Mouse (Mus musculus): ENCODE measurements at regions not wholly inside any gene's neighbourhood (a gene's known extent, or its start where the extent isn't known, plus 50 kb on each side); places are given as distances from the start of the nearest gene placed in this dataset.
A peak's percentile ranks its signal among the peaks of the same experiment; 100 is the strongest.

- Histone ChIP-seq H3K9ac (ENCODE audit: low read depth, low read length) (no peak overlapping the region), H3K27me3 (replicated peaks; ENCODE audit: control insufficient read depth, insufficient read depth, low read length) (no peaks in the 10 kb centered on the region), H3K27ac (ENCODE audit: low read length) (no peak overlapping the region), H3K4me3 (ENCODE audit: low read length) (no peak overlapping the region), H3K9me3 (ENCODE audit: control insufficient read depth, low read length) (no peaks in the 10 kb centered on the region), H3K4me1 (ENCODE audit: control insufficient read depth, insufficient read depth, low read length) (no peaks in the 10 kb centered on the region), H3K4me2 (ENCODE audit: low read depth, low read length) (no peak overlapping the region), H3K36me3 (ENCODE audit: control insufficient read depth, insufficient read depth, low read length) (no peaks in the 10 kb centered on the region)
- ATAC-seq, result peak; percentile 36; the same call in 1 of the 2 replicates
- WGBS, result 7% methylated on average over 4 of the region's 4 CpGs
Observed at GRCm38 (mm10) chr16:93533205-93533604, 70.7 kb downstream of the Setd4 start.

DNA sequence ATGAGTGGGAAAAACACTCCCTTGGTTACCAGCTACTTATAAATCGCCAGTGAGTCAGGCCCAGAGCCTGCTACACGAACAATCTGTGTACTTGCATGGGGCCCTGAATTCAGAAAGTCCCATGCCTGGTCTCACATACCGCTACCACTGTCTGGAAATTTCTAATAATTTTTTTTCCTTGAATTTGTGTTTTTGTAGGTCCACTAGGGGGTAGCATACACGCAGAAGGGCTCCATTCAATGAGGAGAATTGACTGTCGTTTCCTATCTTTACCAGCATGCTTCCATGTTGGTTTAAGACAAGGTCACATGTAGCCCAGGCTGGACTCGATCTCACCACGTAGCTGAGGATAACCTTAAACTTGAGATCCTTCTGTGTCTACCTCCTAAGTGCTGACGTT, 71.9 kb downstream of the Setd4 start:
- Histone ChIP-seq H3K9ac (ENCODE audit: low read depth, low read length) (no peak overlapping the region), H3K4me2 (ENCODE audit: low read depth, low read length) (no peak overlapping the region), H3K4me1 (ENCODE audit: control insufficient read depth, insufficient read depth, low read length) (no peaks in the 10 kb centered on the region), H3K27me3 (replicated peaks; ENCODE audit: control insufficient read depth, insufficient read depth, low read length) (no peaks in the 10 kb centered on the region), H3K36me3 (ENCODE audit: control insufficient read depth, insufficient read depth, low read length) (no peaks in the 10 kb centered on the region), H3K27ac (ENCODE audit: low read length) (no peak overlapping the region), H3K4me3 (ENCODE audit: low read length) (no peak overlapping the region), H3K9me3 (ENCODE audit: control insufficient read depth, low read length) (no peaks in the 10 kb centered on the region)
- no peak for ATAC-seq
- WGBS, result 80% methylated on average over 8 of the region's 8 CpGs

DNA sequence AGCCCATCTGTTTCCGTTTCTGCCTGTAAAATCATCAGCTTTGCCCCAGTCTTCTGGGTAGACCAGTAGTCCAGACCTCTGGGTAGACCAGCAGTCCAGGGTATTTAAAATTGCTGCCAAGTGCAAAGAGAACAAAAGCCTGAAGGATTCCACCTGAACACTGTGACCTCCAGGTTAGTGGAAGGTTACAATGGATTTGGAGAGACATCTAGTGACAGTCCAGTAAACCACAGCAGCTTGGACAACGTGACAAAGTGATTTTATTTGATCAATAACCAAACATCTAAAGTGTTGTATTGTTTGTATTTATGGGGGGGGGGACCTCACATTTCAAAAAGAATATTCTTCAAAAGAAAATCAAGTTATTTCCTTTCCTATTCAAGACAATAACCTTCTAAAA, 81.4 kb downstream of the Setd4 start:
- ATAC-seq, result no peak
- Histone ChIP-seq H3K4me1 (ENCODE audit: control insufficient read depth, insufficient read depth, low read length) (no peaks in the 10 kb centered on the region), H3K4me2 (ENCODE audit: low read depth, low read length) (no peak overlapping the region), H3K36me3 (ENCODE audit: control insufficient read depth, insufficient read depth, low read length) (no peaks in the 10 kb centered on the region), H3K4me3 (ENCODE audit: low read length) (no peak overlapping the region), H3K9ac (ENCODE audit: low read depth, low read length) (no peak overlapping the region), H3K9me3 (ENCODE audit: control insufficient read depth, low read length) (no peaks in the 10 kb centered on the region), H3K27ac (ENCODE audit: low read length) (no peak overlapping the region), H3K27me3 (replicated peaks; ENCODE audit: control insufficient read depth, insufficient read depth, low read length) (no peaks in the 10 kb centered on the region)
- WGBS, result 77% methylated on average over 2 of the region's 2 CpGs

DNA sequence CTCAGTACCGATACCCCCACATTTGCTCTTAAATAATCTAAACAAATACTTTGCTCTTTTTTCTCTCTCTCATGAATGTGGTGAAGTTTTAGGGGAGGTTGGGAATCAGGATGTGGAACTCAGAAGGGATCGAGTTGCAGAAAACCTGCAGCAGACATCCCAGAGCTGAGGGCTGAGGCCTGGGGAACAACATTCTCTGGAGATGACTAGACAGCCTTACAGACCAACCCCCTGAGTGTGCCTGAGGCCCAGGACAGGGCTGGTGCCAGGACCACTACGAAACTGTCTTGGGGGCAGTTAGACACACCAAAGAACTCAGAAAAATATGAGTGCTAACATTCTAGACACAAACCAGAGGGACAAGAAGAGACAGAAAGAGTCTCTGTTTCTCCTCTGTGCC, 83.4 kb downstream of the Setd4 start:
- no peak overlapping the region for H3K9ac ChIP-seq (ENCODE audit: low read depth, low read length)
- H3K4me2 ChIP-seq (ENCODE audit: low read depth, low read length), result no peak overlapping the region
- 62% methylated on average over 3 of the region's 3 CpGs for WGBS
- H3K4me1 ChIP-seq (ENCODE audit: control insufficient read depth, insufficient read depth, low read length), result no peaks in the 10 kb centered on the region
- no peak overlapping the region for H3K4me3 ChIP-seq (ENCODE audit: low read length)
- no peak for ATAC-seq
- no peaks in the 10 kb centered on the region for H3K27me3 ChIP-seq (replicated peaks; ENCODE audit: control insufficient read depth, insufficient read depth, low read length)
- no peak overlapping the region for H3K27ac ChIP-seq (ENCODE audit: low read length)
- no peaks in the 10 kb centered on the region for H3K9me3 ChIP-seq (ENCODE audit: control insufficient read depth, low read length)
- no peaks in the 10 kb centered on the region for H3K36me3 ChIP-seq (ENCODE audit: control insufficient read depth, insufficient read depth, low read length)

DNA sequence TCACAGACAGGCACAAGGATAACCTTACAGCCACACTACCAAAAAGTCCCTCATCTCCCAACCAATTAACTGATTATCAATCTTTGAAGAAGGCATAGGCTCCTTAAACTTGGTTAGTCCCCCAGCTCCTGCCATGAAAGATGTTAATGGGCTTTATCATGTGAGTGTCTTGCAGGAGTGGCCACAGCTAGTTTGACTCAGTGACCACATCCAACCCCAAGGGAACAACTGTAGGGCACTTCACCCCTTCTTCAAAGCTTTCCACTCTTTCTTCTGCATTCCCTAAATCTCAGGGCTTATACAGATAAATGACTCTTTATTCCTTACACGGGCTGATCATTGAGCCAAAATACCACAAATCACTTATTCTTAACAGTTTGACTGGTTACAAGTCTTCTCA, 85.2 kb downstream of the Setd4 start:
- H3K27me3 ChIP-seq (replicated peaks; ENCODE audit: control insufficient read depth, insufficient read depth, low read length), result no peaks in the 10 kb centered on the region
- H3K9me3 ChIP-seq (ENCODE audit: control insufficient read depth, low read length), result no peaks in the 10 kb centered on the region
- H3K9ac ChIP-seq (ENCODE audit: low read depth, low read length), result no peak overlapping the region
- no peak overlapping the region for H3K4me3 ChIP-seq (ENCODE audit: low read length)
- H3K36me3 ChIP-seq (ENCODE audit: control insufficient read depth, insufficient read depth, low read length), result no peaks in the 10 kb centered on the region
- H3K27ac ChIP-seq (ENCODE audit: low read length), result no peak overlapping the region
- WGBS, result 93% methylated on average over 1 of the region's 1 CpGs
- H3K4me2 ChIP-seq (ENCODE audit: low read depth, low read length), result no peak overlapping the region
- no peak for ATAC-seq
- no peaks in the 10 kb centered on the region for H3K4me1 ChIP-seq (ENCODE audit: control insufficient read depth, insufficient read depth, low read length)

DNA sequence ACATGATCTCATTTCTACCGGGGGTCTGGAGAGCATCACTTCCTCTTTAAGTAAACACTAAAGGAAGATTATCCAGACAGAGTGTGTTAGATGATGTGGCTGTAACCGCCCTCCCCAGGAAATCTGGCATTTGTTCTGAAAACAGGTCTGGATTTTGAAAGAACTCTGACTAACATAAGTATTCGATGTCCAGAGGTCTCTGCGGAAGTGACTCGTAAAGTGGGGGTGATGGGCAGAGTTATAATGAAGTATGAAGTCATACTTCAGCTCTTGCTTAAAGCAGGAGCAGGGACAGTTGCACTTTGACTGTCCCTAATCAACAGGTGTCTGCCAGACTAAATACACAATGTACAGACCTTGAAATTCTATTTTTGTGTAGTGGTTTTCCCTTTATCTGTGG, 87.1 kb downstream of the Setd4 start:
- H3K36me3 ChIP-seq (ENCODE audit: control insufficient read depth, insufficient read depth, low read length), result no peaks in the 10 kb centered on the region
- no peaks in the 10 kb centered on the region for H3K27me3 ChIP-seq (replicated peaks; ENCODE audit: control insufficient read depth, insufficient read depth, low read length)
- H3K9me3 ChIP-seq (ENCODE audit: control insufficient read depth, low read length), result no peaks in the 10 kb centered on the region
- WGBS, result 32% methylated on average over 5 of the region's 5 CpGs
- H3K9ac ChIP-seq (ENCODE audit: low read depth, low read length), result no peak overlapping the region
- no peak overlapping the region for H3K4me2 ChIP-seq (ENCODE audit: low read depth, low read length)
- no peak overlapping the region for H3K4me3 ChIP-seq (ENCODE audit: low read length)
- ATAC-seq, result no peak
- no peaks in the 10 kb centered on the region for H3K4me1 ChIP-seq (ENCODE audit: control insufficient read depth, insufficient read depth, low read length)
- no peak overlapping the region for H3K27ac ChIP-seq (ENCODE audit: low read length)

GRCm38 (mm10) chr16:93515456-93515941, 88.4 kb downstream of the Setd4 start:
- Histone ChIP-seq H3K36me3 (ENCODE audit: control insufficient read depth, insufficient read depth, low read length) (no peaks in the 10 kb centered on the region), H3K9ac (ENCODE audit: low read depth, low read length) (no peak overlapping the region), H3K4me1 (ENCODE audit: control insufficient read depth, insufficient read depth, low read length) (no peaks in the 10 kb centered on the region), H3K9me3 (ENCODE audit: control insufficient read depth, low read length) (no peaks in the 10 kb centered on the region), H3K4me3 (ENCODE audit: low read length) (no peak overlapping the region), H3K4me2 (ENCODE audit: low read depth, low read length) (no peak overlapping the region), H3K27me3 (replicated peaks; ENCODE audit: control insufficient read depth, insufficient read depth, low read length) (no peaks in the 10 kb centered on the region), H3K27ac (ENCODE audit: low read length) (no peak overlapping the region)
- WGBS, result 70% methylated on average over 5 of the region's 5 CpGs
- ATAC-seq, result no peak

GRCm38 (mm10) chr16:93513616-93514041, 90.2 kb downstream of the Setd4 start:
- Histone ChIP-seq H3K27me3 (replicated peaks; ENCODE audit: control insufficient read depth, insufficient read depth, low read length) (no peaks in the 10 kb centered on the region), H3K9ac (ENCODE audit: low read depth, low read length) (no peak overlapping the region), H3K27ac (ENCODE audit: low read length) (no peak overlapping the region), H3K4me1 (ENCODE audit: control insufficient read depth, insufficient read depth, low read length) (no peaks in the 10 kb centered on the region), H3K4me2 (ENCODE audit: low read depth, low read length) (no peak overlapping the region), H3K9me3 (ENCODE audit: control insufficient read depth, low read length) (no peaks in the 10 kb centered on the region), H3K36me3 (ENCODE audit: control insufficient read depth, insufficient read depth, low read length) (no peaks in the 10 kb centered on the region), H3K4me3 (ENCODE audit: low read length) (no peak overlapping the region)
- WGBS, result 77% methylated on average over 5 of the region's 5 CpGs
- no peak for ATAC-seq

DNA sequence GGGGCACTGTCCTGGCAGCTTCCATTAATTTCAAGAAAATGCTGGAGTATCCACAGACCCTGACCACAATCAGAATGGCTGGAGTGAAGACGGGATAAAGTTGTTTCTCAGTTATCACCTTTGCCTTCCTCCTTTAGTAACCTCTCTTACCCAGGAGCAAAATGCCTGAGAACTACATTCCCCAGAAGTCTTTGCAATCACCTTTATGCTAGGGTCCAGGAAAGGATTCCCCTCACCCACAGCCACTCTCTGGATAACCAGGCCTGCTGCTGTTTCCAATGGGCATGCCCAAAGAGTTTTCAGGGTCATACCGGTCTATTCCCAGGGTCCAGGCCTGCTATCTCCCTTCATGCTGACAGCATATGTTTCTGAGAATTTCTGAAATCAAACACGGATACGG, 91.9 kb downstream of the Setd4 start:
- no peak overlapping the region for H3K27ac ChIP-seq (ENCODE audit: low read length)
- WGBS, result 86% methylated on average over 4 of the region's 4 CpGs
- H3K4me2 ChIP-seq (ENCODE audit: low read depth, low read length), result no peak overlapping the region
- no peak overlapping the region for H3K4me3 ChIP-seq (ENCODE audit: low read length)
- no peaks in the 10 kb centered on the region for H3K36me3 ChIP-seq (ENCODE audit: control insufficient read depth, insufficient read depth, low read length)
- H3K4me1 ChIP-seq (ENCODE audit: control insufficient read depth, insufficient read depth, low read length), result no peaks in the 10 kb centered on the region
- H3K9me3 ChIP-seq (ENCODE audit: control insufficient read depth, low read length), result no peaks in the 10 kb centered on the region
- no peak overlapping the region for H3K9ac ChIP-seq (ENCODE audit: low read depth, low read length)
- no peak for ATAC-seq
- no peaks in the 10 kb centered on the region for H3K27me3 ChIP-seq (replicated peaks; ENCODE audit: control insufficient read depth, insufficient read depth, low read length)

DNA sequence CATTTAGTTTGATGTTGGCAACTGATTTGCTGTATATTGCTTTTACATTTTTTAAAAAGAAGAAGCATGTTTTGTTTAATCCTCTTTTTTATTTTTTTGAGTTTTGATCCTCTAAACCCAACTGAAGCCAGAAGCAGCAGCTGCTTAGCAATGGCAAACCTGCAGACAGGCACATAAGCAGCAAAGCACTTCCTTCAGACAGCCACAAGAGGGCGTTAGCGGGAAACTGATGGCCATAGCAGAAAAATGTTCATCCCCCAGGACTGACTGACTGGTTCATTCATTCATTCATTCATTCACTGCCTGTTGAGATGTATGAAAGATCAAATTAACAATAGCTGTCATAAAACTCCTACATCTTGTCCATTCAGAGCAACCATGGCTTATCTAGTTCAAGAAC, 92.3 kb downstream of the Setd4 start:
- no peak for ATAC-seq
- no peaks in the 10 kb centered on the region for H3K9me3 ChIP-seq (ENCODE audit: control insufficient read depth, low read length)
- no peaks in the 10 kb centered on the region for H3K4me1 ChIP-seq (ENCODE audit: control insufficient read depth, insufficient read depth, low read length)
- H3K27me3 ChIP-seq (replicated peaks; ENCODE audit: control insufficient read depth, insufficient read depth, low read length), result no peaks in the 10 kb centered on the region
- H3K27ac ChIP-seq (ENCODE audit: low read length), result no peak overlapping the region
- no peak overlapping the region for H3K4me3 ChIP-seq (ENCODE audit: low read length)
- whole genome bisulfite sequencing, result 1% methylated on average over 2 of the region's 2 CpGs
- H3K9ac ChIP-seq (ENCODE audit: low read depth, low read length), result no peak overlapping the region
- H3K4me2 ChIP-seq (ENCODE audit: low read depth, low read length), result no peak overlapping the region
- no peaks in the 10 kb centered on the region for H3K36me3 ChIP-seq (ENCODE audit: control insufficient read depth, insufficient read depth, low read length)

All from intestine, embryonic 16.5 days (tissue).